Mouse (Mus musculus) spleen, adult 2 months (tissue): Measurements from ENCODE around the gene Ces1a. TPM values are rescaled to one million over a fixed set of nuclear protein-coding genes. Genes with fewer than 3 reads are reported as not detected.

Experiments
- DNase-seq, 2 experiments: peaks; one replicate each; pipeline versions ENCODE4 v3.0.0 to v3.0.0-alpha.2; 2012 to 2021; ENCODE audit warnings: low spot score in 2 of 2, low read depth in 1 of 2
- H3K27ac ChIP-seq: fragments of 200-500 bp; 2 replicates; pipeline ENCODE4 v1.5.1; 2012; ENCODE audit warnings: low read length, inconsistent platforms; ENCODE audit not compliant: insufficient read depth
- H3K27me3 ChIP-seq: fragments of 200-500 bp; 2 replicates; pipeline ENCODE4 v1.6.1; 2012; ENCODE audit warnings: mild to moderate bottlenecking, moderate library complexity, low read length, inconsistent platforms; ENCODE audit not compliant: control insufficient read depth, insufficient read depth
- H3K36me3 ChIP-seq: fragments of 200-500 bp; 2 replicates; pipeline ENCODE4 v1.6.1; 2012; ENCODE audit warnings: mild to moderate bottlenecking, low read length, inconsistent platforms; ENCODE audit not compliant: control insufficient read depth, insufficient read depth
- H3K4me1 ChIP-seq: fragments of 200-500 bp; 2 replicates; pipeline ENCODE4 v1.6.1; 2011; ENCODE audit warnings: inconsistent platforms; ENCODE audit not compliant: control insufficient read depth, insufficient read depth, insufficient read length
- H3K4me3 ChIP-seq: fragments of 200-500 bp; 2 replicates; pipeline ENCODE4 v1.5.1; 2011; ENCODE audit warnings: mild to moderate bottlenecking, inconsistent platforms; ENCODE audit not compliant: insufficient read depth, insufficient read length; ENCODE audit errors: extremely low read depth
- CTCF ChIP-seq: fragments of 200-500 bp; IDR thresholded peaks from 2 replicates; pipeline ENCODE4 v1.5.1; 2011; ENCODE audit warnings: mild to moderate bottlenecking, inconsistent platforms; ENCODE audit not compliant: insufficient read depth, insufficient read length, insufficient replicate concordance; ENCODE audit errors: extremely low read depth
- POLR2A ChIP-seq: fragments of 200-500 bp; IDR thresholded peaks from 2 replicates; pipeline ENCODE4 v1.6.1; 2011; ENCODE audit warnings: low read depth, low read length, inconsistent platforms
- WGBS: fragments of 180-500 bp; shearing (Covaris S2); methylation state at CpG from one replicate; pipeline ENCODE4 v1.1.7; 2018; 5-methylcytosine and 5-hydroxymethylcytosine counted together
- polyA plus RNA-seq: library from polyadenylated mRNA; depleted of rRNA; stranded (reverse); fragments of >200 nt; gene quantifications from 2 replicates; pipeline ENCODE4 v1.2.3, GENCODE M21; 2012

Ces1a gene
- polyA plus RNA-seq, 1 experiment: not detected

DNA sequence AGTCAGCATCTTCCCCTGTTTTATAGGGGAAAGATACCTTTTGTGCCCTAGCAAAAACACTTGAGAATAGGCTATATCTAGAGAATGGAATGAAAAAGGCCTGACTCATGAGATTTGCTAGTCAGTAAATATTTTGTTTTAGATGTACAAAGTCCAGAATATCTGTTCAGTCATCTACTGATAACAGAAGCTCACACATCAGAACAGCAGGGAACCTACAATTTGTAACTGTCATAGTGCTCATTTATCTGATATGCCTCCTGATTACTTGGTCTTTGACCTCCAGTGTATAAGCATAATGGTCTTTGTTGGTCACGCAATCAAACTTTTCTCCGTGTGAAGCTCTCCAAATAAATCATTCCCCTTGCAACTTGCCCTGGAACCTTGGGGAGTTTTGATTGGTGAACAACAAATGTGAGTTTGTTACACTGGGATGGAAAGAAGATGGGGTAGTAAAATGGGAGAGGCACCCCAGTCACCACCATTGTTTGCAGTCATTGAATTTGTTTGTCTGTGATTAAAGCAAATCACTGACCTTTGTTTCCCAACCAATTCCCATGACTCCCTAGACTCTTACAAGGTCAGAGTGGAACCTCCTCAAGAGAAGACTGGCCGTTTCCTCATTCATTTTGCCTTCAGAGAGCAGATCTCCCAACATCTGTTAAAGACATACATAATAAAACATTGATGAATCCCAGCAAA, 15.6 kb upstream of the Ces1a start:
- 77% methylated on average over 3 of the region's 3 CpGs for WGBS
- Histone ChIP-seq H3K27ac (no peak overlapping the region), H3K36me3 (no peaks in the 10 kb centered on the region)

DNA sequence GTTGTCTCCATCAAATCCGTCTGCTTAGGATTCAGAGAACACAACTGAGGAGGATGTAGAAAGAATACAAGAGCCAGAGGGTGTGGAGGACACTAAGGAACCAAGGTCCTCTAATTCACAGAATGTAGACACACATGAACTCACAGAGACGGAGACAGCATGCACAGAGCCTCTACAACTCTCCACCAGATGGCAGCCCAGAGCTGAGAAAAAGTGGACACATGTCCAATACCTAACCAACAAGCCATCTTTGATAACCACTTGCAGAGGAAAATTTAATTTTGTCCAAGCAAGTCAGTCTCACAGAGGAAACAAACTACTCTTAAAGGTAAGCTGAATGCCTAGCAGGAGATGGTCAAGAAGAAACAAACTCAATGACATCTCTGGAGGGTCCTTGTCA, 11.2 kb upstream of the Ces1a start:
- DNase-seq: no peak
- Histone ChIP-seq H3K27ac (no peak overlapping the region), H3K27me3 (no peaks in the 10 kb centered on the region), H3K4me1 (no peaks in the 10 kb centered on the region), H3K4me3 (no peak overlapping the region), H3K36me3 (no peaks in the 10 kb centered on the region)
- 13% methylated on average over 2 of the region's 2 CpGs for WGBS
- no peak for TF ChIP-seq CTCF
- no peak for TF ChIP-seq POLR2A

More for the DNA sequence above, 15.6 kb upstream of the Ces1a start:
- Histone ChIP-seq H3K4me3 (no peak overlapping the region), H3K27me3 (no peaks in the 10 kb centered on the region), H3K4me1 (no peaks in the 10 kb centered on the region)
- no peak for DNase-seq
- TF ChIP-seq CTCF (no peak), POLR2A (no peak)

DNA sequence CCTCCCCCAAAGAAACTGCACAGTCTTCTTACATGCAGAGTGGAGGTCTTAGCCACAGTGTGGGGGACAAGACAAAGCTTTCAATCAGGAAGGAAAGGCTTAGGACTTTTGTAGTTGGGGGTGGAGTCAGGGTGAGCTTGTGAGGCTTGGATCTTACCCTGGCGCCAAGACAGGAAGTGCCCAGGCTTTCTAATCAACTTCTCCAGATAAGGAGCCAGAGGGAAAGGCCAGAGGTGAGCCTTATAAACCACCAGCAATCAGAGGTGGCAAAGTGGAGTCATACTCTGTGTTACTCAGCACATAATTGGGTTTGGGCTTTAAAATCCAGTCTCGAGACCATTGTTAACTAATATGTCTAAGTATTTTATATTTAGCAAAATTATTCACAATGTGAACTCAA, 7.2 kb upstream of the Ces1a start:
- no peak for TF ChIP-seq CTCF
- no peak for TF ChIP-seq POLR2A
- no peak overlapping the region for H3K4me3 ChIP-seq
- no peak overlapping the region for H3K27ac ChIP-seq
- no peaks in the 10 kb centered on the region for H3K36me3 ChIP-seq
- no peaks in the 10 kb centered on the region for H3K4me1 ChIP-seq
- DNase-seq: no peak
- 56% methylated on average over 2 of the region's 2 CpGs for WGBS
- no peaks in the 10 kb centered on the region for H3K27me3 ChIP-seq

DNA sequence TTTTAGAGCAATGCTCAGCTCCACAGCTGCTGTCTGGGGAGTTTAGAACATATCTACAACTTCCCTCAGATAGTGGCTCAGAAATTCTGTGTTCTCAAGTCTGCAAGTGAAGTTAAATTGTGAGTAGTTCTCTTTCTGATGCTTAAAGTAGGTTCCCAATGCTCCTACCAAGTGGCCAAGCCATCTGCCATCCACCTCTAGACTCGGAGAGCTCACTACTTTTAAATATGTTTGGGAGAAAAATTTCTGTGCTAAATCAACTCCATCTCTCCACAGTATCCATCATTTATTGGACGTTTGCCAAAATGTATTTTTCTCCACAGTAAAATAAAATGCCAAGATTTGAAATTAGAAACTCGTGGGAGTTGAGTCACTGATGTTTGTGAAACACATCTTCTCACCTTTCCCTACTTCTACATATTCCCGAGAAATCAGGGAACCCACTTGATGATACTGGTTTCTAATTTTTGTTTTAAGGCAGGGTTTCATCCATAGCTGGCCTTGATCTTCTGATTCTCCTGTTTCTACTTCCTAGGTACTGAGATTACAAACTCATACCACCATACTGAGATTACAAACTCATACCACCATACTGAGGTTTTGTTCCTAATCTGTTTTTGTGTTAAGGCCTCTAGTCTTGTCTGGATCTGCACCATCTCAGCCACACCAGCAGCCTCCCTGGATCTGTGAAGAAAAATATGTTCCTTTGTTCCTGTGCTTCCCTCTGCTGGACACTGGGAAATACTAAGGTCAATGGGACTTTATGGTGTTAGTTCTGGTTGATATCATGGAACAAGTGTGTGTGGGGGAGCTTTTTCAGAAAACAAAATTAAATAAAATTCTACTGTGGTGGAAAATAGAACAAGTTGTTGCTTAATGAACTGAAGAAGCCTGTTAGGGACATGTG, 771 bp upstream of the Ces1a start:
- H3K27me3 ChIP-seq: no peaks in the 10 kb centered on the region
- no peak overlapping the region for H3K4me3 ChIP-seq
- H3K4me1 ChIP-seq: no peaks in the 10 kb centered on the region
- H3K27ac ChIP-seq: no peak overlapping the region
- H3K36me3 ChIP-seq: no peaks in the 10 kb centered on the region
- TF ChIP-seq CTCF: no peak
- no peak for TF ChIP-seq POLR2A
- no peak for DNase-seq
- 63% methylated on average over 4 of the region's 4 CpGs for WGBS

DNA sequence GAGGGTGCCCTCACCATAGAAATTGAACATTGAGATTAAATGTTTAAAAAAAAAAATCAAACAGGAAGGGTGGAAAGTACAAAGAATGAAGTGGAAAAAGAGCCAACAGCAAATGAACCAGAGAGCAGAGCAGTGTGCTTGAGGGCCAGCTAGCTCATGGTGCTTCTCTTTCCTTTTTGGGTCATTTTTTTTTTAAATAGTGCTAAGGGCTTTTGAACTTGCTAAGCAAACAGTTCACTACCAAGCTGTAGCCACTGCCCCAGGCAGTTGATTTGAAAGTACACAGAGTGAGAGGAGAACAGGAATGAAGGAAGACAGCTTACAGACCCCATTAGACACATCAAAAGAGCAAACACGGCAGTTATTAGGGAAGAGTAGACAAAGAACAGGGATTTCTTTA, 4.9 kb downstream of the Ces1a start:
- no peaks in the 10 kb centered on the region for H3K27me3 ChIP-seq
- no peak for DNase-seq
- WGBS: 71% methylated on average over 1 of the region's 1 CpGs
- TF ChIP-seq CTCF (no peak), POLR2A (no peak)
- no peaks in the 10 kb centered on the region for H3K4me1 ChIP-seq
- no peak overlapping the region for H3K4me3 ChIP-seq
- H3K27ac ChIP-seq: no peak overlapping the region
- H3K36me3 ChIP-seq: no peaks in the 10 kb centered on the region

DNA sequence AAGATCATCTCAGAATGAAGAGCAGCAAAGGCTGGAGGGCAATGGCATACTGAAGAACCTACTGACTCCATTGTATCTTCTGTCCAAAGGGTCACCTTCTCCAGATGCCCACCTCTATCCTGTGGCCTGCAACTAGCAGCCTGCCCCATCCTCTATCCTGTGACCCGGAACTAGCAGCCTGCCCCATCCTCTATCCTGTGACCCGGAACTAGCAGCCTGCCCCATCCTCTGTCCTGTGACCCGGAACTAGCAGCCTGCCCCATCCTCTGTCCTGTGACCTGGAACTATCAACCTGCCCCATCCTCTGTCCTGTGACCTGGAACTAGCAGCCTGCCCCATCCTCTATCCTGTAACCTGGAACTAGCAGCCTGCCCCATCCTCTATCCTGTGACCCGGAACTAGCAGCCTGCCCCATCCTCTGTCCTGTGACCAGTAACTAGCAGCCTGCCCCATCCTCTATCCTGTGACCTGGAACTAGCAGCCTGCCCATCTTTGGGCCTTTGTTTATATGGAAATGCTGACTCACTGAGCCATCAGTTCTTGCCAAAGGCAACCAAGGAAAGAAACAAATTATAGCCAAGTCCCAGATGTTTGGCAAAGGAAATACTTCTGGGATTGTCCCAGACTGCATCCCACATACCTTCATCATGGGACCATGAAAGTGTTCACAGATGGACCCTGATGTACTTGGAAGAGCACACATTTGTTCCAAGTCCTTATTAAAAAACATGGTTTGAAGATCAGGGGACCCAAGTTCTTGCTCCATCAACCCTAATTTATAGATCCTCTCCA, 7.0 kb downstream of the Ces1a start:
- Histone ChIP-seq H3K27me3 (no peaks in the 10 kb centered on the region), H3K27ac (no peak overlapping the region), H3K4me1 (no peaks in the 10 kb centered on the region), H3K4me3 (no peak overlapping the region), H3K36me3 (no peaks in the 10 kb centered on the region)
- no peak for DNase-seq
- TF ChIP-seq CTCF: no peak
- TF ChIP-seq POLR2A: no peak
- WGBS: 83% methylated on average over 4 of the region's 4 CpGs
